Mouse (Mus musculus) embryonic fibroblast, embryonic 13.5 days (primary cell): Measurements from ENCODE around the gene Spata16. TPM values are rescaled to one million over a fixed set of nuclear protein-coding genes. Genes with fewer than 3 reads are reported as not detected.

Experiments
- H3K27ac ChIP-seq: 2 replicates; pipeline ENCODE4 v1.5.1; 2012; ENCODE audit warnings: low read length, control low read depth, inconsistent platforms; ENCODE audit not compliant: insufficient read depth
- H3K4me1 ChIP-seq: 2 replicates; pipeline ENCODE4 v1.6.1; 2011; ENCODE audit warnings: low read length; ENCODE audit not compliant: control insufficient read depth, insufficient read depth
- H3K4me3 ChIP-seq: 2 replicates; pipeline ENCODE4 v1.5.1; 2011; ENCODE audit warnings: mild to moderate bottlenecking, control low read depth, low read length; ENCODE audit not compliant: insufficient read depth
- CTCF ChIP-seq: IDR thresholded peaks from 2 replicates; pipeline ENCODE4 v1.5.1; 2011; ENCODE audit warnings: mild to moderate bottlenecking, control low read depth, low read length, moderate library complexity, borderline replicate concordance; ENCODE audit not compliant: insufficient read depth
- POLR2A ChIP-seq: IDR thresholded peaks from 2 replicates; pipeline ENCODE4 v1.6.1; 2011; ENCODE audit warnings: low read depth, mild to moderate bottlenecking, control low read depth, low read length, moderate library complexity
- polyA plus RNA-seq: library from polyadenylated mRNA; stranded (reverse); fragments of >200 nt; gene quantifications from 2 replicates; pipeline ENCODE4 v1.2.4, GENCODE M21; 2011; ENCODE audit warnings: low read depth; ENCODE audit not compliant: missing spikeins, insufficient read length

The Spata16 gene
- polyA plus RNA-seq, 1 experiment, result not detected

DNA sequence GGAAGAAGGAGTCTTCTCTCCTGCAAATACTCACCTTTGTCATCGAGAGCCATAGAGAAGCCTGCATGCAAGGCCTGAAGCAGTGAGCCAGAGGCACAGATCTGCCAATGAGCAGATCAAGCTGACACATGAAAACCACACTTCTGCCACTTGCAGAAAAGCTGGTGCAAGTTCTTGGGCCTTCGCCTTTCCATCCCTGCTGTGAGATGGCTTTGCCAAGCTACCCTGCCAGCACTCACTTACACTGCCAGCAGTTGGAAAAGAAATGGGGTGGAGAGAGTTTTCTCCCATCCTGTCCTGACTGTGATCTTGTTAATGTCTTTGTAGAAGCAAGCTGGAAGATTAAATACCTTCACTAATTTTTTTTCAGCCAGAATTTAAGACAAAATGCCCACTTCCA lies 237.3 kb downstream of the Spata16 start:
- Histone ChIP-seq H3K4me3 (no peak overlapping the region), H3K27ac (no peak overlapping the region), H3K4me1 (no peaks in the 10 kb centered on the region)
- TF ChIP-seq POLR2A, result no peak
- TF ChIP-seq CTCF, result no peak

DNA sequence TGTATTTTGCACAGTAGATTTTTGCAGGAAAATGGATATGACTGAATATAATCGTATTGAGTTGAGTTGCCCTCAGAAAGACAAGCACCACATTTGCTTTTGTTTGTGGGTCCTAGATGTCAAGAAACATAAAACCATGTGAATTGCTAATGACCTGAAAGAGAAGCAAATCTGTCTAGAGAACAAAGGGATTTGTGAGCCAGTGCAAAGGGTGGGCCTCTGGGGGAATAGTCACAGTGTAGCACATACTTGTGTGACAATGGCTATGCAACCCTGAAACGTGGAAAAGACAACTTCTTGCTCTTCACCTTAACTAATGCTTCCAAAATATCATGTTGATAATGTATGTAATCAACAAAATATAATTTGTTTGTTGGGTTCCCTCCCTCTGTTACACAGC lies 239.9 kb downstream of the Spata16 start:
- TF ChIP-seq POLR2A (no peak), CTCF (no peak)
- Histone ChIP-seq H3K4me1 (no peaks in the 10 kb centered on the region), H3K27ac (no peak overlapping the region), H3K4me3 (no peak overlapping the region)

DNA sequence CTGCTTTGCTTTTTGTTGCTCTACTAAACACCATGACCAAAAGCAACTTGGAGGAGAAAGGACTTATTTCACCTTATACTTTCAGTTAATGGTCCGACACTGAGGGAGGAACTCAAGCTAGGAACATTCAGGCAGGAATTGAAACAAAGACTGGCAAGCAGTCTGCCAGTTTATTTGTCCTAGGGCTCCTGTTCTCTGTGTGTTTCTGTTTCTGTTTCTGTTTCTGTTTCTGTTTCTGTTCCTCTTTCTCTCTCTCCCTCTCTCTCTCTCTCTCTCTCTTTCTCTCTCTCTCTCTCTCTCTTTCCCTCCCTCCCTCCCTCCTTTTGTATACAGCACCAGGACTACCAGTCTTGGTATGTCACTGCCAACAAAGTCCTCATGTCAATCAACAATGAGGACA lies 279.2 kb downstream of the Spata16 start:
- H3K4me1 ChIP-seq, result no peaks in the 10 kb centered on the region
- no peak overlapping the region for H3K27ac ChIP-seq
- TF ChIP-seq CTCF, result no peak
- TF ChIP-seq POLR2A, result no peak
- no peak overlapping the region for H3K4me3 ChIP-seq

DNA sequence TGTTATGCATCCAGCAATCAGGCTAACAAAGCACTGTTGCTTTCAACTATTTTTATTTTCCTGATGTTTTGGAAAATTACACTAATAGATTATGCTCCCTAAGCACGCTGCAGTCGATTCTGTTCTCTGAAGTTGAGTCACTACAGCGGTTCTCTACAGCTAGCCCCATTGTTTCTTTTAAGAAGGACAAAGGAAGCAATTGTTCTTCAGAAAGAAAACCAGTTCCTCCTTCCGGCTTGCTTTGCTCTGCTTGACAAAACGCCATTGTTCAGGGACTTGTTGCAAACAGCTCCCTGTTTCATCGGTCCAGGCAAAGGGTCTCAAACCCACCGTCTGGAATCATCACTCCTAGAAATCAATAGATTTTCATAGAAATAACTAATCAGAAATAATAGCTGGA lies 283.6 kb downstream of the Spata16 start:
- Histone ChIP-seq H3K27ac (no peak overlapping the region), H3K4me1 (no peaks in the 10 kb centered on the region), H3K4me3 (no peak overlapping the region)
- no peak for TF ChIP-seq CTCF
- TF ChIP-seq POLR2A, result no peak

DNA sequence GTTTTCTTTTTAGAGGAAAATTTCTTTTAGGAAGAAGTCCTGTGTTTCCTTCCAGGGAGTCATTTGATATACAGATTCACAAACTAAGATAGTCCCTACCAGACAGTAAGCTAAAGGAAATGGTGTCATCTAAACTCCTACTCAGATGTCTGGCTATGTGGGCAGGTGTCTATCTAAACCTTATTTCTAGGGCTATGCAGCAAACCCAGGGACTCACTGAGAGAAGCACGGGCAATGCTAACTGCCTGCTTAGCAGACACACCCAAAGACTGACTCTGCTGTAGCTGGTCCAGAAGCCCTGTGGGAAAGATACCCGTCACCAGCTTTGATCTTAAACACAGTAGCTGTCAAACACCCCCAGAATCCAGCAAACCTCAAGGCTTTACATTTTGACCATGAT lies 284.2 kb downstream of the Spata16 start:
- no peak overlapping the region for H3K4me3 ChIP-seq
- no peak overlapping the region for H3K27ac ChIP-seq
- no peaks in the 10 kb centered on the region for H3K4me1 ChIP-seq
- TF ChIP-seq POLR2A (no peak), CTCF (no peak)

DNA sequence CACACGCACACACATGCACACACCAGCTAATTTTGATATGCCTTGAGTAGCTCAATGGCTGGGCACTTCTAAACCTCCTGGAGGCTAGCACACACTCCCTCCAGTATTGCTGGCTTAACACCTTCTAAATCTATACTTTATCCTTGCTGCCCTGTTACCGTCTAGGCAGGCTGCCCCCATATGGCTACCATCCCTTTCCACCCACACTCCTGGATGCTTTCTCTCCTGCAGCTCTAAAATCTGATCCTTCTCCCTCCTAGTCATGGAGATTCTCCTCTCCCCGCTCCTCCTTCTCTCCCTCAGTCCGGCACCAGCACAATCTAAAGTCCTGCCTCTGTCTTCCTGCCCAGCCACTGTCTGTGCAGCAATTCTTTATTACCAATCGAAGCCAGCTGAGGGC lies 286.0 kb downstream of the Spata16 start:
- no peaks in the 10 kb centered on the region for H3K4me1 ChIP-seq
- no peak overlapping the region for H3K4me3 ChIP-seq
- H3K27ac ChIP-seq, result no peak overlapping the region
- TF ChIP-seq CTCF (no peak), POLR2A (no peak)

DNA sequence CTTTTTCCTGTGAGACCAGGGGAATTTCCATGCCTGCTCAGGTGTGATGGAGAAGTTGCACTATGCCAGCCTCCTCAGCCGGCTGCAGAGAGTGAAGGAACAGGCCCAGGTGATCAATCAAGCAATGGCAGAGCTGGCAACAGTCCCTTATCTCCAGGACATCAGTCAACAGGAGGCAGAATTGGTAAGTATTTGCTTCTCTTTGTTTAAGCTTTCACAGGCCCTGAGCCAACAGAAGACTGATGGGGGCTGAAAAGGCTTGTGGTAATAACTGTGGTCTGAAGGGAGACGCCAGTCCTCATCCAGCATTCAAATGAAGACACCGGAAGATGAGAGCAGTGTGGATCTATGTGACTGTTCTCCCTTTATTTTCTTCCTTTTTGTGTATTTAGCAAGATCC lies 286.8 kb downstream of the Spata16 start:
- Histone ChIP-seq H3K27ac (no peak overlapping the region), H3K4me3 (no peak overlapping the region), H3K4me1 (no peaks in the 10 kb centered on the region)
- no peak for TF ChIP-seq POLR2A
- TF ChIP-seq CTCF, result no peak

DNA sequence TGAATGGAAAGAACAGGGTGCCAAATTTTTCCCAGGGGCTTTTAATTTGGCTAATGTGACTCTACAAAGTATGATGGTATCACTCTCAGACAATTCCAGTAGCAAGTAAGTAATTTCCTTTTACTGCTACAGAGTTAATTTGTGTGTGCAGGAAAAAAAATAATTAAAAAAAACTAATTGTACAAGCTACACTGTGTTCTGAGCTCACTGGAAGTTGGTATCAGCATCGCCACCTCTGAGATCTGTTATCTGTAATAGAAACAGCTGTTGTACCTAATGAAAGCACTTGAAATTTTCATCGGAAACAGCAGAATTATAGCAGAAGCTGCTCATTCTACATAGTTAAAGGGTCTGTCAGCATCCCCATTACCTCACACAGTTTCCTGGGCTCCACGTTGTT lies 295.7 kb downstream of the Spata16 start:
- TF ChIP-seq POLR2A, result no peak
- Histone ChIP-seq H3K27ac (no peak overlapping the region), H3K4me3 (no peak overlapping the region), H3K4me1 (no peaks in the 10 kb centered on the region)

DNA sequence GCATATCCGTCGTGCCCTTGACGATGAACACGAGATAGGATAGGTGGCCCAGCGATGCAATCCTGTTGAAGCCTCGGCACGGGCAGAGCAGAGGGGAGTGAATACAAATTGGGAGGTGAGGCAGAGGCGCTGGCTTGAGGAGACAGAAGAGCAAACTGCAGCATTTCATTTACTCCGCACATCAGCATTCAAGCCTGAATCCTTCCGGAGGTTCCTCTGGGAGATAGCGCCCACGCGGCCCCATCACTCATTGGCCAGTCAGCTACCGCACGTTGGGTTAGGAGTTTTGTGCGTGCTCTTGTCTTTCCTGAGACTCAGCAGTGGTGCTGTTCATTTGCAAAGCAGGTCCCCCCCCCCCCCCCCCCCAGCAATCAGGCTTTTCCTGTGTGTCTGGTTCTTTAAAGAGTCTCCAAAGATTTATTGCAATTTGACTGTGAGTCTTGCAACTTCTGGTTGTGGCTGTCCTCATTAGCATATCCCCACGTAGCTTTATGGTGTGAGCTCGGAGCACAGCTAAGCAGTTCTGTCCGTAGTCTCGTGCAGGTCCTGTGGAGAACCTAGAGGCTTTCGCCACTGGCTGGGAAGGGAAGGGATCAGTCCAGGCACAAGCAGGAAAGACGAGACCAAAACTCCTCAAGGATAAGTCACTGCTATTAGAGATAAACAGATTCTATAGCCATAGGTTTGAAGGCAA lies 299.6 kb downstream of the Spata16 start:
- TF ChIP-seq CTCF, result no peak
- no peak for TF ChIP-seq POLR2A
- Histone ChIP-seq H3K4me1 (no peaks in the 10 kb centered on the region), H3K4me3 (no peak overlapping the region), H3K27ac (no peak overlapping the region)

DNA sequence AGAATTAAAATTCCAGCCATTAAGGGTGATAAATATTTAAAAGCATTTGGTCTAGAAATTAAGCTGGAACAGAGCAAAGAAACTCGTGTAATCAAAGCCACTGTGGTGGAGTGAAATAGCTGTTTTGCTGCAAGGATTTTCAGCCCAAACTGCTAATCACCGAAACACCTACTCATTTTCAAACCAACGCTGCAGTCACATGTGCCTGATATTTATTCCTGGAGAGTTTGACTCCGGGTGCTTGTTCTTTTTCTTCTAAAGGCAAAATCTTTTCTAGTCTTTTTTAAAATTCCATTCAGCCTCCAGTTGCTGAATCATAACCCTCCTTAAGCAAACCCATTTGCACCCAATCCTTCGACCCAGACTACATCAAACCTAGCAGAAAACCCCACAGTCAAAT lies 329.4 kb downstream of the Spata16 start:
- H3K27ac ChIP-seq, result no peak overlapping the region
- no peak overlapping the region for H3K4me3 ChIP-seq
- TF ChIP-seq CTCF, result no peak
- no peak for TF ChIP-seq POLR2A

DNA sequence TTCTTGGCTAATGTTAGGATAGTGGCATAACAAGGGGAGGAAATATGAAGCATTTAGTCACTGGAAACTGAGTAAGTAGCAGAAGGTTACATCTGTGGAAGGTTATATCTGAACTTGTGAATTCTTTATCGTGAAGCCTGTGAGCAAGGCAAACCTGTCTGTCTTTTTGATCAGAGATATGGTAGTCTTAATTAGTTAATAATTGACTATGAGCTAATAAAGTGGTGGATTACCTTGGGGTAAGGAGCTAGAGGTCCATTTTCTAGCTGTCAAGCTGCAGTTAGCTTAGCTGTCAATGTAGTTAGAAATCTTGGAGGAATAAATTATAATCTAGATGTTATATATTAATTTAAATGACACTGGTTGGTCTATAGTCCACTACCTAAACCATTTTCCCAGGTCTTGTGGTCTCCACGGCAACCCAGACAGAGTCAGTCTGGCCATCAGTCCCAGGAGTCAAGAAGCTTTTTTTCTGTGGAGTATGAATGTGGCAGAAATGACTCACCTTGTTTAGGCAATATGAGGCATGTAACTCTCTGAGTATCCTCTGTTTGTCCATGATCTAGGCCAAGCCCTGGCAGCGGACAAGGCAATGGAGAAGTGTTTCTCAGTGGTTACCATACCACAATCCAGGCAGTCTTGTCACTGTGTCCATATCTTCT lies 331.6 kb downstream of the Spata16 start:
- TF ChIP-seq POLR2A (no peak), CTCF (no peak)
- Histone ChIP-seq H3K4me3 (no peak overlapping the region), H3K27ac (no peak overlapping the region), H3K4me1 (no peaks in the 10 kb centered on the region)

More for the DNA sequence above, 329.4 kb downstream of the Spata16 start:
- H3K4me1 ChIP-seq, result no peaks in the 10 kb centered on the region
